Mouse (Mus musculus): ENCODE results near the gene Serf2.
"Not testable (repeated sequence)": the region's sequence is repeated elsewhere in the genome, so short reads cannot be mapped to it uniquely, and the experiment has no call there.

Gene Serf2

DNA sequence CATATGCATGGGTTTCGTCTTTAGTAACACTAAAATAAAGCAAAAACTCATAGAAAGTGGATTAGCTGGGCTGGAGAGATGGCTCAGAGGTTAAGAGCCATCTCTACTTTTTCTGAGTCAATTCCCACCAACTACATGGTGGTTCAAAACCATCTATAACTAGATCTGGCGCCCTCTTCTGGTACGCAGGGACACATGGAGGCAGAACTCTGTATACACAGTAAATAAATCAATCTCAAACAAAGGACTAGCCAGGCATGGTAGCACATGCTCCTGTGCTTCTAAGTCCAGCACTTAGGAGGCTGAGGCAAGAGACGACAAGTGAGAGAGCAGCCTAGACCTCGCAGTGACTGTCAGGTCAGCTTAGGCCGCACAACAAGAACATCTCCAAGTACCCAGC, 52.6 kb downstream of the Serf2 start:
- CTCF ChIA-PET: not testable (repeated sequence)

DNA sequence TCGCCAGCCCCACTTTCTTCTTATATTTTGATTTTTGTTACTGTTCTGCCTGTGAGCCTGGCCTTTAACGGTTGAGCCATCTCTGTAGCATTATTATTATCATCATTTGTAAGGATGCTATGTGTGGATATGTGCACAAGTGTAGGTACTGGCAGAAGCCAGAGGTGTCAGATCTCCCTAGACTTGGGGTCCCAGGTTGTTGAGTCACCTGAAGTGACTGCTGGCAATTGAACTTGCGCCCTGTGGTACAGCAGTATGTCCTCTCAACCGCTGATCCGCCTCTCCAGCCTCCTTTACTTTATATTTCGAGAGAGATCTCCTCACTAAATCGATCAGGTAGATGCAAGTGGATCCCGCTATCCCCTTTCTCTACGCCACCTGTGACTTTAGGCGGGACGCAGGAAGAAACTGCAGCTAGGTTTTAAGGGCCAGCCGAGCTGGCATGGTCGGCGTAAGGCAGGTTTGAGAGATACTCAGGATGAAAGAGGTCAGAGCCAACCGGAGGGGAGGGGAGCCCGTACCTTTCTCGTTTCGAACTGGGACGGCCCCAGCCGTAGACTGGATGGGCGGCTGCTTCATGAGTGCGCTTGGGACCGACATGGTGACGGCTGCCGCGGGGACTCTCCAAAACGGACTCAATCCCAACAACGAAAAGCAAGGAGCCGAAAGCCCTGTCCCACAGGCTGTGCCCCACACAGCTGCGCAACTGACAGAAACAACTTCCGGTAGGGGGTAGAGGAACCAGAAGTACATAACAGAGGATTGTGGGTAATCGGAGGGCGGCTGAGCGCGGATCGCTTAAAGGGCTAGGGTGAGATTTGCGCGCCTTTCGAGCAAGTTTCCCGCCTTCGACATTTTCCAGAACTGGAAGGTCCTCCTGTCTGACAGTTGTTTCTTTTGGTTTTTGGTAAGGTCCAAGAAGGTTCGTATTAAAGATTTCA, 57.2 kb downstream of the Serf2 start, which contains the start of the genes Mfap1a and Wdr76:
Mfap1a (minus strand) TSS at position 724 of the 941 bp plus-strand sequence.
Wdr76 (plus strand) TSS at position 782 of the 941 bp plus-strand sequence.
- CTCF ChIA-PET: not testable (repeated sequence)

DNA sequence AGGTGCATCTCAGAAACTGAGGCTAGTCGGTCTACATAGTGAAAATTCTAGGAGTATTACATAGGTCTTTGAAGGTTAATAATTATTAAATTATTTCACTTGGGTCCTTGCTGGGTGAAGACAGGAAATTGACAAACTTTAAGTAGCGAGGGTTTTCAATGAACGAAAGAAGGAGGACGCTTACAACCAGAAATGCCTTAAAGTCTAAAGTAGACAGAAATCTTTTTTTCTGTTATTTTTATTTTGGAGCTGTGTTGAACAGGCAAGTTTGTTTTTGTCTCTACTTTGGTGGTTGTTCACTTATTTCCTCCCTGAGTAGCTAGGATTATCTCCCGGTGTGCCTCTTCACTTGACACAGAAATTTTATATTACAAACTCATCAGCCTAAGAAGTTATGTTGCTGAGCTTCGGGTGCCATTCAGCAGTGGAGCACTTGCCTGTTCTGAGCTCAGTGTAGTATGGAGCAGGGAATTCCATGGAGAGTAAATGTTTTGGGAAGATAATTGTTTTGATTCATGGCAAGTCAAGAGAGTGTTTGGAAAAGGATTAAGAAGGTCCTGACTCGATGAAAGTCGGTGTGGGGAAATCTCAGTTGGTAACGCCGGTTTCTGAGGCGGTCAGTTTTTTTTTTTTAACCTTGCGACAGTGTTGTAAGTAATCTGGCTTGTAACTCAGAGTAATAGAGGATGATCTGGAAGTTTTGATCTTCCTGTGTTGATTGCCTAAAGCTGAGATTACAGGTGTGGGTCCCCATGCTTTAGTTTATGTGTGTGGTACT, 58.4 kb downstream of the Serf2 start:
- CTCF ChIA-PET: no interaction called here
